Comparison of ENCODE assay signal across 28 mouse cellular contexts in genomic region chr5:135734057-135734680, GRCm38 (mm10). TPM values are rescaled to one million over a fixed set of nuclear protein-coding genes. Genes with fewer than 3 reads are reported as not detected.
DNase-seq lines count a peak whose midpoint lies in the region; ATAC-seq and TF ChIP-seq lines count a peak whose summit lies in the region.
"Had no signal": no experiment of that assay in that cellular context is flagged by ENCODE, and none has a peak within 500 bp of the region (broad histone marks: within the 10 kb centered on the region; RNA-seq: fewer than 3 reads in every experiment).

No protein-coding gene starts in this region.

- TF ChIP-seq EP300 in stomach, postnatal 0 days (optimal IDR thresholded peaks at IDR 0.05) = no peak

- no peak overlapping the region for H3K9ac ChIP-seq in kidney, embryonic 15.5 days
- H3K9ac ChIP-seq in midbrain, embryonic 15.5 days = no peak overlapping the region
- H3K9ac ChIP-seq in midbrain, embryonic 13.5 days (replicated peaks) = no peak overlapping the region
- no peak overlapping the region for H3K9ac ChIP-seq in stomach, postnatal 0 days (ENCODE audit: low read length)
- H3K9ac ChIP-seq: forebrain, postnatal 0 days; heart, embryonic 15.5 days; hindbrain, embryonic 15.5 days; limb, embryonic 15.5 days; liver, embryonic 13.5 days; neural tube, embryonic 13.5 days had no signal

- H3K4me2 ChIP-seq in kidney, embryonic 15.5 days = no peak overlapping the region
- no peak overlapping the region for H3K4me2 ChIP-seq in midbrain, embryonic 15.5 days
- no peak overlapping the region for H3K4me2 ChIP-seq in midbrain, embryonic 13.5 days (replicated peaks)
- H3K4me2 ChIP-seq in stomach, postnatal 0 days (replicated peaks; ENCODE audit: low read depth) = no peak overlapping the region
- H3K4me2 ChIP-seq: heart, embryonic 15.5 days; hindbrain, embryonic 15.5 days; limb, embryonic 15.5 days; liver, embryonic 13.5 days; neural tube, embryonic 13.5 days had no signal

- H3K4me1 ChIP-seq in kidney, adult 2 months (ENCODE audit: control insufficient read depth, insufficient read depth, low read length) = no peaks in the 10 kb centered on the region
- H3K4me1 ChIP-seq in kidney, embryonic 15.5 days = 0 out of 2 replicates have a peak, but pooled peaks cover 2% of the 10 kb centered on the region
- H3K4me1 ChIP-seq in midbrain, embryonic 15.5 days = no peaks in the 10 kb centered on the region
- no peaks in the 10 kb centered on the region for H3K4me1 ChIP-seq in midbrain, embryonic 13.5 days (replicated peaks)
- no peaks in the 10 kb centered on the region for H3K4me1 ChIP-seq in stomach, postnatal 0 days (replicated peaks; ENCODE audit: control insufficient read depth, insufficient read depth)
- H3K4me1 ChIP-seq: hindbrain, embryonic 15.5 days; limb, embryonic 10.5 days; limb, embryonic 15.5 days; liver, embryonic 13.5 days; neural tube, embryonic 13.5 days had no signal

- H3K4me3 ChIP-seq in gastrocnemius, adult 2 months = no peak overlapping the region
- H3K4me3 ChIP-seq in kidney, adult 2 months (ENCODE audit: insufficient read depth, low read depth, low read length) = no peak overlapping the region
- no peak overlapping the region for H3K4me3 ChIP-seq in kidney, embryonic 15.5 days (replicated peaks)
- no peak overlapping the region for H3K4me3 ChIP-seq in midbrain, embryonic 15.5 days
- no peak overlapping the region for H3K4me3 ChIP-seq in midbrain, embryonic 13.5 days (replicated peaks)
- H3K4me3 ChIP-seq in stomach, postnatal 0 days (ENCODE audit: low read depth, low read length) = no peak overlapping the region
- H3K4me3 ChIP-seq: erythroblast, embryonic 14.5 days; heart, embryonic 10.5 days; heart, embryonic 15.5 days; hindbrain, embryonic 15.5 days; limb, embryonic 10.5 days; limb, embryonic 15.5 days; liver, embryonic 13.5 days; neural tube, embryonic 13.5 days had no signal

- TF ChIP-seq POLR2A in kidney, adult 2 months (IDR thresholded peaks at IDR 0.05; ENCODE audit: low read depth, low read length) = no peak

- intact Hi-C loops in gastrocnemius, adult 2 months (cut with DNase I) = no loop called here
- intact Hi-C loops in gastrocnemius, postnatal 36 days (cut with DNase I) = no loop called here

- H3K9me3 ChIP-seq in kidney, embryonic 15.5 days (replicated peaks) = no peaks in the 10 kb centered on the region
- no peaks in the 10 kb centered on the region for H3K9me3 ChIP-seq in midbrain, embryonic 15.5 days
- no peaks in the 10 kb centered on the region for H3K9me3 ChIP-seq in midbrain, embryonic 13.5 days
- H3K9me3 ChIP-seq in stomach, postnatal 0 days (ENCODE audit: control insufficient read depth, low read length) = no peaks in the 10 kb centered on the region
- H3K9me3 ChIP-seq: heart, embryonic 10.5 days; heart, embryonic 15.5 days; hindbrain, embryonic 15.5 days; limb, embryonic 10.5 days; limb, embryonic 15.5 days; liver, embryonic 13.5 days; neural tube, embryonic 13.5 days had no signal

- no peaks in the 10 kb centered on the region for H3K27me3 ChIP-seq in kidney, adult 2 months (replicated peaks; ENCODE audit: control insufficient read depth, insufficient read depth, low read length)
- H3K27me3 ChIP-seq in kidney, embryonic 15.5 days = no peaks in the 10 kb centered on the region
- H3K27me3 ChIP-seq in midbrain, embryonic 15.5 days (replicated peaks) = no peaks in the 10 kb centered on the region
- no peaks in the 10 kb centered on the region for H3K27me3 ChIP-seq in midbrain, embryonic 13.5 days
- no peaks in the 10 kb centered on the region for H3K27me3 ChIP-seq in stomach, postnatal 0 days (ENCODE audit: control insufficient read depth, insufficient read depth, low read length)
- H3K27me3 ChIP-seq: heart, embryonic 15.5 days; hindbrain, embryonic 15.5 days; limb, embryonic 15.5 days; liver, embryonic 13.5 days; neural tube, embryonic 13.5 days had no signal

- H3K36me3 ChIP-seq in kidney, adult 2 months (ENCODE audit: control insufficient read depth, insufficient read depth, low read length) = peaks cover 14% of the 10 kb centered on the region
- peaks cover 95% of the 10 kb centered on the region for H3K36me3 ChIP-seq in kidney, embryonic 15.5 days
- peaks cover 63% of the 10 kb centered on the region for H3K36me3 ChIP-seq in midbrain, embryonic 15.5 days (replicated peaks)
- peaks cover 93% of the 10 kb centered on the region for H3K36me3 ChIP-seq in midbrain, embryonic 13.5 days
- peaks cover 60% of the 10 kb centered on the region for H3K36me3 ChIP-seq in stomach, postnatal 0 days (ENCODE audit: control insufficient read depth, insufficient read depth, low read length)

- no peak overlapping the region for H3K27ac ChIP-seq in gastrocnemius, adult 2 months
- H3K27ac ChIP-seq in kidney, adult 2 months (ENCODE audit: insufficient read depth, low read depth, low read length) = no peak overlapping the region
- no peak overlapping the region for H3K27ac ChIP-seq in kidney, embryonic 15.5 days
- H3K27ac ChIP-seq in midbrain, embryonic 15.5 days = no peak overlapping the region
- no peak overlapping the region for H3K27ac ChIP-seq in midbrain, embryonic 13.5 days
- no peak overlapping the region for H3K27ac ChIP-seq in stomach, postnatal 0 days (replicated peaks)
- H3K27ac ChIP-seq: heart, embryonic 10.5 days; heart, embryonic 15.5 days; hindbrain, embryonic 15.5 days; limb, embryonic 10.5 days; limb, embryonic 15.5 days; liver, embryonic 13.5 days; neural tube, embryonic 13.5 days had no signal

- peak; percentile 28 for DNase-seq in gastrocnemius, adult 2 months
- no peak for DNase-seq in gastrocnemius, postnatal 36 days
- peak; percentile 38 for DNase-seq in kidney, adult 2 months
- DNase-seq in stomach, postnatal 0 days (ENCODE audit: low spot score) = no peak
- DNase-seq in urinary bladder, postnatal 25 days (ENCODE audit: low spot score) = no peak
- DNase-seq: adrenal gland, postnatal 10 days; cerebellum, adult 11-12 months; forebrain, postnatal 0 days; gastrocnemius, postnatal 10 days; heart, postnatal 36 days; layer of hippocampus, postnatal 36 days; liver, embryonic 13.5 days; lung, adult 18-20 months; lung, postnatal 14 days; thymus, postnatal 14 days had no signal

- ATAC-seq in kidney, embryonic 15.5 days (replicated peaks; ENCODE audit: low FRiP score) = no peak
- ATAC-seq in midbrain, embryonic 15.5 days (replicated peaks) = 0 out of 2 replicates have a peak, but pooled peaks have one; percentile 31
- ATAC-seq in midbrain, embryonic 13.5 days = no peak
- ATAC-seq in stomach, postnatal 0 days (ENCODE audit: low FRiP score, low TSS enrichment) = peak; percentile 18; the same call in 1 of the 2 replicates
- ATAC-seq: forebrain, postnatal 0 days had no signal

- TF ChIP-seq CTCF in gastrocnemius, adult 2 months (IDR thresholded peaks at IDR 0.05) = no peak
- TF ChIP-seq CTCF in kidney, adult 2 months (conservative IDR thresholded peaks at IDR 0.05; ENCODE audit: insufficient read depth, insufficient read length, low read depth, low read length) = no peak
- no peak for TF ChIP-seq CTCF in stomach, postnatal 0 days (IDR thresholded peaks at IDR 0.05; ENCODE audit: low read depth)

- WGBS in kidney, adult 2 months = 91% methylated on average over 42 of the region's 42 CpGs
- WGBS in kidney, embryonic 15.5 days = 96% methylated on average over 42 of the region's 42 CpGs
- 94% methylated on average over 42 of the region's 42 CpGs for WGBS in midbrain, embryonic 15.5 days
- 95% methylated on average over 42 of the region's 42 CpGs for WGBS in midbrain, embryonic 13.5 days
- WGBS in stomach, postnatal 0 days = 92% methylated on average over 42 of the region's 42 CpGs

RNA-seq across cellular contexts. Expression of gene Tmem120a, which starts 10.1 kb away (rescaled TPM):
- total RNA-seq in gastrocnemius, adult 2 months (2021) = 1 to 10 TPM; 7.6 to 8.3 TPM
- total RNA-seq in gastrocnemius, postnatal 36 days (2021) = 1 to 10 TPM; 4.3 to 7.8 TPM
- 91.3 and 96.7 TPM in 2 replicates for polyA plus RNA-seq in kidney, adult 2 months (2012; rRNA removed)
- 64.2 and 68.1 TPM in 2 replicates for polyA plus RNA-seq in kidney, embryonic 15.5 days (2015; fragmentation: Nextera tagmentation; extraction: Ambion mirVana)
- 82.4 and 85.5 TPM in 2 replicates for polyA plus RNA-seq in midbrain, embryonic 15.5 days (2015; fragmentation: Nextera tagmentation; extraction: Ambion mirVana)
- polyA plus RNA-seq in midbrain, embryonic 13.5 days (2015; fragmentation: Nextera tagmentation; extraction: Ambion mirVana) = 70.1 and 72.7 TPM in 2 replicates
- 37.4 and 46.4 TPM in 2 replicates for polyA plus RNA-seq in stomach, postnatal 0 days (2015; fragmentation: Nextera tagmentation; extraction: Ambion mirVana)

RNA-seq across cellular contexts. Expression of gene Styxl1, which starts 44.0 kb away (rescaled TPM):
- total RNA-seq in gastrocnemius, adult 2 months (2021) = not detected
- not detected for total RNA-seq in gastrocnemius, postnatal 36 days (2021)
- 0.38 and 0.67 TPM in 2 replicates for polyA plus RNA-seq in kidney, adult 2 months (2012; rRNA removed)
- 0.17 and 0.39 TPM in 2 replicates for polyA plus RNA-seq in kidney, embryonic 15.5 days (2015; fragmentation: Nextera tagmentation; extraction: Ambion mirVana)
- polyA plus RNA-seq in midbrain, embryonic 15.5 days (2015; fragmentation: Nextera tagmentation; extraction: Ambion mirVana) = 0.50 TPM in 1 of 2 replicates, not detected in the other
- polyA plus RNA-seq in midbrain, embryonic 13.5 days (2015; fragmentation: Nextera tagmentation; extraction: Ambion mirVana) = 0.34 TPM in 1 of 2 replicates, not detected in the other
- 0.10 and 0.27 TPM in 2 replicates for polyA plus RNA-seq in stomach, postnatal 0 days (2015; fragmentation: Nextera tagmentation; extraction: Ambion mirVana)
- total RNA-seq: common myeloid progenitor, adult 5-6 weeks; gastrocnemius, postnatal 10 days; heart, postnatal 36 days; layer of hippocampus, postnatal 36 days had no signal
- polyA plus RNA-seq: erythroblast, embryonic 14.5 days; forebrain, embryonic 11.5 days; intestine, embryonic 14.5 days; limb, embryonic 10.5 days; liver, embryonic 13.5 days; neural tube, embryonic 13.5 days had no signal

RNA-seq across cellular contexts. Expression of gene Mdh2, which starts 44.1 kb away (rescaled TPM):
- total RNA-seq in gastrocnemius, adult 2 months (2021) = 1,000 to 10,000 TPM in 1 of 2 experiments, 100 to 1,000 TPM in 1; 910 to 1,211 TPM
- 1,000 to 10,000 TPM; 1,079 to 1,088 TPM for total RNA-seq in gastrocnemius, postnatal 36 days (2021)
- polyA plus RNA-seq in kidney, adult 2 months (2012; rRNA removed) = 1,141 and 1,152 TPM in 2 replicates
- polyA plus RNA-seq in kidney, embryonic 15.5 days (2015; fragmentation: Nextera tagmentation; extraction: Ambion mirVana) = 568 and 588 TPM in 2 replicates
- 581 and 587 TPM in 2 replicates for polyA plus RNA-seq in midbrain, embryonic 15.5 days (2015; fragmentation: Nextera tagmentation; extraction: Ambion mirVana)
- polyA plus RNA-seq in midbrain, embryonic 13.5 days (2015; fragmentation: Nextera tagmentation; extraction: Ambion mirVana) = 563 and 580 TPM in 2 replicates
- polyA plus RNA-seq in stomach, postnatal 0 days (2015; fragmentation: Nextera tagmentation; extraction: Ambion mirVana) = 445 and 469 TPM in 2 replicates

Comparison
In these comparisons a context has a peak if more than half of its experiments do, and no peak if none do; other contexts are left out.
1. DNase-seq: peak in gastrocnemius, adult 2 months (single experiment) and kidney, adult 2 months (single experiment); none in gastrocnemius, postnatal 36 days (0 of 2), stomach, postnatal 0 days (single experiment) and urinary bladder, postnatal 25 days (single experiment).
2. ATAC-seq: peak in midbrain, embryonic 15.5 days (single experiment) and stomach, postnatal 0 days (single experiment); none in kidney, embryonic 15.5 days (single experiment) and midbrain, embryonic 13.5 days (single experiment).